Mouse (Mus musculus) olfactory bulb, adult 2 months (tissue): ENCODE measurements at regions not wholly inside any gene's neighbourhood (a gene's known extent, or its start where the extent isn't known, plus 50 kb on each side); places are given as distances from the start of the nearest gene placed in this dataset.

ENCODE experiments used
- CTCF ChIP-seq: fragments of 200-500 bp; IDR thresholded peaks from 2 replicates; pipeline ENCODE4 v1.5.1; 2012; ENCODE audit warnings: low read depth, mild to moderate bottlenecking, low read length, moderate library complexity; ENCODE audit not compliant: insufficient read depth
- POLR2A ChIP-seq: fragments of 200-500 bp; IDR thresholded peaks from 2 replicates; pipeline ENCODE4 v1.6.1; 2012; ENCODE audit warnings: mild to moderate bottlenecking, low read depth, low read length, moderate library complexity; ENCODE audit not compliant: insufficient read depth

DNA sequence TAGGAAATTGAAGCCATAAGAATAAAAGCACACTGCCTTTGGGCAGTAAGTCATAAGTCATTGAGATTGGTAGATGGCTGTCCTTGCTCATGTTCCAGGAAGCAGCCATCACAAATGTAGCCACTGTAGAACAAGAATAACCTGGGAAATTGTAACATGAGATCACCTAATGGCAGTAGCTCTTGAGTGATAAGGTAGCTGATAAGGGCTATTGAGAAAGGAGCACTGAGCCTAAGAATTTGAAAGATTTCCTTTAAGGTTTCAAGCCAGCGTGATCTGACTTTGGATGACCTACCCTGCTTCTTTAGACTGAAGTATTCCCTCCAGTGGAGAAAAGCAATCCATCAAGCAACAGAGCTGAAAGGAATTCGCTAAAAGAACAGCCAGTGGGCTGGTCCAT is 117.8 kb upstream of the Ppp2r3a start:
- TF ChIP-seq POLR2A (no peak), CTCF (no peak)
